Mouse (Mus musculus) adrenal gland, adult 8-10 months (tissue): ENCODE measurements around the gene Alkbh6. TPM values are rescaled to one million over a fixed set of nuclear protein-coding genes. Genes with fewer than 3 reads are reported as not detected.

Source experiments
- DNase-seq: peaks from one replicate; pipeline ENCODE4 v3.0.0; 2022
- total RNA-seq, 4 experiments: library from RNA; stranded (reverse); gene quantifications; 2 replicates each; pipeline ENCODE4 v1.2.4; 2022

Gene Alkbh6
- total RNA-seq, 4 experiments from 2014 or later: 60.5 to 112 (median 82.7) TPM

- DNase-seq: peak; percentile 48
Measured at GRCm38 (mm10) chr7:30295103-30295502, 13.4 kb upstream of the Alkbh6 start.

GRCm38 (mm10) chr7:30296816-30297215, 11.7 kb upstream of the Alkbh6 start:
- no peak for DNase-seq

GRCm38 (mm10) chr7:30297266-30297665, 11.3 kb upstream of the Alkbh6 start:
- no peak for DNase-seq

GRCm38 (mm10) chr7:30300914-30301313, 7.6 kb upstream of the Alkbh6 start:
- DNase-seq: no peak

- no peak for DNase-seq
Measured at GRCm38 (mm10) chr7:30306083-30306779, 2.3 kb upstream of the Alkbh6 start.

- no peak for DNase-seq
Measured at GRCm38 (mm10) chr7:30309395-30310129, 1.0 kb downstream of the Alkbh6 start.

GRCm38 (mm10) chr7:30310136-30310535, 1.6 kb downstream of the Alkbh6 start:
- no peak for DNase-seq

GRCm38 (mm10) chr7:30313666-30314320, 5.3 kb downstream of the Alkbh6 start:
- DNase-seq: no peak

GRCm38 (mm10) chr7:30314721-30315155, 6.2 kb downstream of the Alkbh6 start, which contains the start of gene Syne4:
Syne4 (plus strand) TSS chr7:30314807.
- DNase-seq: no peak

- DNase-seq: no peak
Measured at GRCm38 (mm10) chr7:30315559-30316529, 7.3 kb downstream of the Alkbh6 start.

- no peak for DNase-seq
Measured at GRCm38 (mm10) chr7:30318142-30318541, 9.6 kb downstream of the Alkbh6 start.

- no peak for DNase-seq
Measured at GRCm38 (mm10) chr7:30320946-30321345, 12.4 kb downstream of the Alkbh6 start.

GRCm38 (mm10) chr7:30321539-30322284, 13.2 kb downstream of the Alkbh6 start, which contains the start of gene E130208F15Rik:
E130208F15Rik (plus strand) TSS chr7:30321740.
- DNase-seq: peak; percentile 75

GRCm38 (mm10) chr7:30322285-30322667, 13.8 kb downstream of the Alkbh6 start:
- DNase-seq: peak; percentile 98

- DNase-seq: no peak
Measured at GRCm38 (mm10) chr7:30322865-30323264, 14.3 kb downstream of the Alkbh6 start.

GRCm38 (mm10) chr7:30323795-30324194, 15.3 kb downstream of the Alkbh6 start, which contains the start of gene Sdhaf1:
Sdhaf1 (minus strand) TSS chr7:30323895.
- DNase-seq: no peak

GRCm38 (mm10) chr7:30324300-30324944, 15.9 kb downstream of the Alkbh6 start:
- no peak for DNase-seq

- no peak for DNase-seq
Measured at GRCm38 (mm10) chr7:30325364-30325763, 16.8 kb downstream of the Alkbh6 start.

- no peak for DNase-seq
Measured at GRCm38 (mm10) chr7:30326427-30326826, 17.9 kb downstream of the Alkbh6 start.

- no peak for DNase-seq
Measured at GRCm38 (mm10) chr7:30327140-30327539, 18.6 kb downstream of the Alkbh6 start.

- no peak for DNase-seq
Measured at GRCm38 (mm10) chr7:30328379-30328778, 19.9 kb downstream of the Alkbh6 start.
